Mouse (Mus musculus) forebrain, embryonic 16.5 days (tissue): Measurements from ENCODE around the gene 2610528A11Rik. TPM values are rescaled to one million over a fixed set of nuclear protein-coding genes. Genes with fewer than 3 reads are reported as not detected.
A peak's percentile ranks its signal among the peaks of the same experiment; 100 is the strongest.

Experiments
- ATAC-seq: fragments of 200-750 bp; cut with Nextera tagmentation; 2 replicates; pipeline ENCODE4 v1.8.0; 2017; ENCODE audit warnings: mild to moderate bottlenecking, moderate library complexity
- H3K27ac ChIP-seq: fragments of 300-500 bp; sonication (generic); 2 replicates; pipeline ENCODE4 v1.5.1; 2014; ENCODE audit warnings: low read length, control low read depth
- H3K27me3 ChIP-seq: fragments of 300-500 bp; sonication (generic); replicated peaks from 2 replicates; pipeline ENCODE4 v1.6.1; 2014; ENCODE audit warnings: low read length; ENCODE audit not compliant: control insufficient read depth, insufficient read depth
- H3K36me3 ChIP-seq: fragments of 300-500 bp; sonication (generic); 2 replicates; pipeline ENCODE4 v1.6.1; 2014; ENCODE audit not compliant: control insufficient read depth, insufficient read depth
- H3K4me1 ChIP-seq: fragments of 300-500 bp; sonication (generic); replicated peaks from 2 replicates; pipeline ENCODE4 v1.6.1; 2014; ENCODE audit warnings: low read length; ENCODE audit not compliant: control insufficient read depth, insufficient read depth
- H3K4me2 ChIP-seq: fragments of 300-500 bp; sonication (generic); 2 replicates; pipeline ENCODE4 v1.6.1; 2014; ENCODE audit warnings: mild to moderate bottlenecking, low read length, control low read depth
- H3K4me3 ChIP-seq: fragments of 300-500 bp; sonication (generic); replicated peaks from 2 replicates; pipeline ENCODE4 v1.5.1; 2014; ENCODE audit warnings: mild to moderate bottlenecking, low read length, control low read depth
- H3K9ac ChIP-seq: fragments of 300-500 bp; sonication (generic); replicated peaks from 2 replicates; pipeline ENCODE4 v1.6.1; 2014; ENCODE audit warnings: low read depth, low read length, control low read depth
- H3K9me3 ChIP-seq: fragments of 300-500 bp; sonication (generic); 2 replicates; pipeline ENCODE4 v1.6.1; 2016; ENCODE audit warnings: low read length; ENCODE audit not compliant: control insufficient read depth
- WGBS: fragments of 180-500 bp; shearing (Covaris S2); extraction: QIAGEN DNeasy Blood & Tissue Kit; methylation state at CpG from one replicate; pipeline ENCODE4 v1.1.7; 2014; 5-methylcytosine and 5-hydroxymethylcytosine counted together
- polyA plus RNA-seq: library from polyadenylated mRNA; unstranded; fragments of >200 nt; fragmentation: Nextera tagmentation; extraction: Ambion mirVana; gene quantifications from 2 replicates; pipeline ENCODE4 v1.2.1, GENCODE M21; 2015

The 2610528A11Rik gene
- polyA plus RNA-seq, 1 experiment from 2014 or later: not detected

GRCm38 (mm10) chr14:37104747-37105146, 9.1 kb downstream of the 2610528A11Rik start:
- ATAC-seq: no peak

GRCm38 (mm10) chr14:37102484-37102883, 11.3 kb downstream of the 2610528A11Rik start:
- Histone ChIP-seq H3K9ac (no peak overlapping the region), H3K27ac (no peak overlapping the region), H3K4me2 (no peak overlapping the region), H3K4me1 (peaks cover 12% of the 10 kb centered on the region), H3K27me3 (no peaks in the 10 kb centered on the region; the same call in 1 of the 2 replicates), H3K36me3 (no peaks in the 10 kb centered on the region), H3K9me3 (no peaks in the 10 kb centered on the region), H3K4me3 (no peak overlapping the region)
- ATAC-seq: no peak
- 81% methylated on average over 3 of the region's 3 CpGs for WGBS

More at GRCm38 (mm10) chr14:37104747-37105146, 9.1 kb downstream of the 2610528A11Rik start:
- Histone ChIP-seq H3K4me2 (no peak overlapping the region), H3K4me1 (peaks cover 3% of the 10 kb centered on the region), H3K4me3 (no peak overlapping the region), H3K9ac (no peak overlapping the region), H3K27me3 (no peaks in the 10 kb centered on the region), H3K9me3 (no peaks in the 10 kb centered on the region), H3K27ac (no peak overlapping the region), H3K36me3 (no peaks in the 10 kb centered on the region)
- 60% methylated on average over 5 of the region's 5 CpGs for WGBS

- Histone ChIP-seq H3K4me2 (no peak overlapping the region), H3K27me3 (no peaks in the 10 kb centered on the region; the same call in 1 of the 2 replicates), H3K36me3 (no peaks in the 10 kb centered on the region), H3K9me3 (no peaks in the 10 kb centered on the region), H3K9ac (no peak overlapping the region), H3K4me3 (no peak overlapping the region), H3K4me1 (peaks cover 12% of the 10 kb centered on the region), H3K27ac (no peak overlapping the region)
- ATAC-seq: no peak
- WGBS: 82% methylated on average over 5 of the region's 5 CpGs
Measured at GRCm38 (mm10) chr14:37101531-37101930, 12.3 kb downstream of the 2610528A11Rik start.

GRCm38 (mm10) chr14:37097956-37098530, 15.8 kb downstream of the 2610528A11Rik start, which contains the start of gene Cdhr1:
Gene Cdhr1 (minus strand): TSS chr14:37098347.
- H3K4me3 ChIP-seq: peak within 1 kb of the TSS; percentile 47
- peaks cover 8% of the 10 kb centered on the region for H3K4me1 ChIP-seq
- H3K27ac ChIP-seq: no peak within 1 kb of the TSS
- H3K9ac ChIP-seq: peak within 1 kb of the TSS; percentile 65
- under 1% methylated on average over 30 of the region's 30 CpGs for WGBS
- H3K36me3 ChIP-seq: no peaks in the 10 kb centered on the region
- peak; percentile 79 for ATAC-seq
- no peaks in the 10 kb centered on the region; the same call in 1 of the 2 replicates for H3K27me3 ChIP-seq
- no peaks in the 10 kb centered on the region for H3K9me3 ChIP-seq
- peak within 1 kb of the TSS; percentile 84 for H3K4me2 ChIP-seq

GRCm38 (mm10) chr14:37095556-37095955, 18.3 kb downstream of the 2610528A11Rik start:
- no peak overlapping the region for H3K4me2 ChIP-seq
- H3K36me3 ChIP-seq: no peaks in the 10 kb centered on the region
- H3K9ac ChIP-seq: no peak overlapping the region
- H3K27me3 ChIP-seq: no peaks in the 10 kb centered on the region; the same call in 1 of the 2 replicates
- ATAC-seq: no peak
- 80% methylated on average over 4 of the region's 4 CpGs for WGBS
- H3K4me1 ChIP-seq: peaks cover 8% of the 10 kb centered on the region
- no peak overlapping the region for H3K27ac ChIP-seq
- no peak overlapping the region for H3K4me3 ChIP-seq
- no peaks in the 10 kb centered on the region for H3K9me3 ChIP-seq

- Histone ChIP-seq H3K27me3 (no peaks in the 10 kb centered on the region; the same call in 1 of the 2 replicates), H3K36me3 (no peaks in the 10 kb centered on the region), H3K4me2 (no peak overlapping the region), H3K4me1 (peaks cover 8% of the 10 kb centered on the region), H3K9me3 (no peaks in the 10 kb centered on the region), H3K4me3 (no peak overlapping the region), H3K27ac (no peak overlapping the region), H3K9ac (no peak overlapping the region)
- ATAC-seq: no peak
- 46% methylated on average over 6 of the region's 6 CpGs for WGBS
Measured at GRCm38 (mm10) chr14:37094436-37094835, 19.4 kb downstream of the 2610528A11Rik start.

GRCm38 (mm10) chr14:37083755-37084154, 30.1 kb downstream of the 2610528A11Rik start:
- Histone ChIP-seq H3K27ac (no peak overlapping the region), H3K4me1 (no peaks in the 10 kb centered on the region), H3K9ac (no peak overlapping the region), H3K36me3 (no peaks in the 10 kb centered on the region), H3K4me2 (no peak overlapping the region), H3K9me3 (no peaks in the 10 kb centered on the region), H3K4me3 (no peak overlapping the region), H3K27me3 (no peaks in the 10 kb centered on the region)
- 22% methylated on average over 4 of the region's 4 CpGs for WGBS
- ATAC-seq: no peak

- no peak for ATAC-seq
- Histone ChIP-seq H3K4me1 (no peaks in the 10 kb centered on the region), H3K27me3 (no peaks in the 10 kb centered on the region), H3K27ac (no peak overlapping the region), H3K9me3 (no peaks in the 10 kb centered on the region), H3K36me3 (no peaks in the 10 kb centered on the region), H3K4me3 (no peak overlapping the region), H3K4me2 (no peak overlapping the region), H3K9ac (no peak overlapping the region)
- 93% methylated on average over 1 of the region's 1 CpGs for WGBS
Measured at GRCm38 (mm10) chr14:37080724-37081123, 33.1 kb downstream of the 2610528A11Rik start.

- H3K9ac ChIP-seq: no peak overlapping the region
- H3K36me3 ChIP-seq: no peaks in the 10 kb centered on the region
- 20% methylated on average over 9 of the region's 9 CpGs for WGBS
- no peak overlapping the region for H3K4me3 ChIP-seq
- no peaks in the 10 kb centered on the region for H3K27me3 ChIP-seq
- no peak overlapping the region for H3K4me2 ChIP-seq
- H3K4me1 ChIP-seq: no peaks in the 10 kb centered on the region
- no peak overlapping the region for H3K27ac ChIP-seq
- no peaks in the 10 kb centered on the region for H3K9me3 ChIP-seq
- ATAC-seq: no peak
Measured at GRCm38 (mm10) chr14:37068516-37068915, 45.3 kb downstream of the 2610528A11Rik start.
